Mouse (Mus musculus) MN1 (cell line): ENCODE data around the gene Tnnc2.

ENCODE experiments used
- DNase-seq: peaks from one replicate; pipeline ENCODE4 v3.0.0-alpha.2; 2016; ENCODE audit warnings: low spot score

Tnnc2 gene

GRCm38 (mm10) chr2:164795868-164796267, 16.1 kb upstream of the Tnnc2 start:
- no peak for DNase-seq

GRCm38 (mm10) chr2:164794293-164794692, 14.5 kb upstream of the Tnnc2 start:
- peak; percentile 91 for DNase-seq

- DNase-seq = no peak
These were observed 14.0 kb upstream of the Tnnc2 start for GRCm38 (mm10) chr2:164793772-164794171.

GRCm38 (mm10) chr2:164793236-164793635, 13.5 kb upstream of the Tnnc2 start:
- peak; percentile 74 for DNase-seq

GRCm38 (mm10) chr2:164792400-164793190, 12.8 kb upstream of the Tnnc2 start:
- DNase-seq = no peak

- DNase-seq = no peak
These were observed 12.1 kb upstream of the Tnnc2 start for GRCm38 (mm10) chr2:164791841-164792261.

GRCm38 (mm10) chr2:164790451-164790850, 10.7 kb upstream of the Tnnc2 start:
- no peak for DNase-seq

- peak; percentile 55 for DNase-seq
These were observed 8.6 kb upstream of the Tnnc2 start for GRCm38 (mm10) chr2:164788411-164788810.

- DNase-seq = no peak
These were observed 8.0 kb upstream of the Tnnc2 start for GRCm38 (mm10) chr2:164787779-164788178.

- no peak for DNase-seq
These were observed 7.3 kb upstream of the Tnnc2 start for GRCm38 (mm10) chr2:164787032-164787431.

- DNase-seq = peak; percentile 57
These were observed 6.7 kb upstream of the Tnnc2 start for GRCm38 (mm10) chr2:164786388-164786885.

GRCm38 (mm10) chr2:164785481-164786387, 6.0 kb upstream of the Tnnc2 start, which contains the start of gene Snx21:
Snx21 (plus strand) TSS chr2:164785823.
- DNase-seq = peak; percentile 94

GRCm38 (mm10) chr2:164784869-164785420, 5.2 kb upstream of the Tnnc2 start:
- peak; percentile 30 for DNase-seq

- DNase-seq = no peak
These were observed 4.3 kb upstream of the Tnnc2 start for GRCm38 (mm10) chr2:164783926-164784581.

GRCm38 (mm10) chr2:164781876-164782275, 2.1 kb upstream of the Tnnc2 start:
- no peak for DNase-seq

GRCm38 (mm10) chr2:164778809-164779208, 958 bp downstream of the Tnnc2 start:
- no peak for DNase-seq

- no peak for DNase-seq
These were observed 1.8 kb downstream of the Tnnc2 start for GRCm38 (mm10) chr2:164778015-164778287.

GRCm38 (mm10) chr2:164777246-164778014, 2.3 kb downstream of the Tnnc2 start:
- DNase-seq = no peak

- DNase-seq = no peak
These were observed 3.0 kb downstream of the Tnnc2 start for GRCm38 (mm10) chr2:164776801-164777200.

- DNase-seq = no peak
These were observed 3.6 kb downstream of the Tnnc2 start for GRCm38 (mm10) chr2:164776130-164776529.

- no peak for DNase-seq
These were observed 5.8 kb downstream of the Tnnc2 start for GRCm38 (mm10) chr2:164773989-164774364.
